Mouse (Mus musculus) spleen, adult 12 weeks (tissue): ENCODE measurements around the gene Olfr133.
"Not testable (repeated sequence)": the region's sequence is repeated elsewhere in the genome, so short reads cannot be mapped to it uniquely, and the experiment has no call there.

Experiments used
- DNase-seq: peaks from one replicate; pipeline ENCODE4 v3.0.0; 2022; ENCODE audit warnings: low spot score

The Olfr133 gene

DNA sequence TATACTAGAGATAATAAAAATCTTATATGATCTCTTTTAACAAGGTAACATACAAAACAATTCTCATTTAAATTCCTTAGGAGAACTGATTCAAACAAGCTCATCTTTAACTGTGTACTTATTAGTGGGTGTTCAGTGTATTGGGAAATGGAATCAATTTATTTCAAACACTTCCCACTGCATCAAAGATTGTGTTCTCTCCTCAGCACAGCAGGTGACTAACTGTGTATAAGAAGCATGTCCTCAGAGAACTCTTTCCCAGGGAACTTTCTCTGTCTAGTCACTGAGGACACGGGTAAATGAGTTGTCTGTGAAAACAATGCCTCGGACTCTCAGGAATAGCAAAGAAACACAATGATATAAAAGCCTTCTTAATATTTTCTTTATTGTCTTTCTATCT, at the start of gene Olfr133:
Gene Olfr133 (plus strand): TSS at position 301 of the 400 bp plus-strand sequence.
- no peak for DNase-seq

GRCm38 (mm10) chr17:38124199-38124598, 20.9 kb upstream of the Olfr133 start:
- not testable (repeated sequence) for DNase-seq

- not testable (repeated sequence) for DNase-seq
Measured at GRCm38 (mm10) chr17:38125371-38125770, 19.7 kb upstream of the Olfr133 start.

- DNase-seq = no peak
Measured at GRCm38 (mm10) chr17:38134426-38134825, 10.7 kb upstream of the Olfr133 start, which contains the start of gene Olfr132. Gene Olfr132, minus strand, starts transcription at chr17:38134526.

DNA sequence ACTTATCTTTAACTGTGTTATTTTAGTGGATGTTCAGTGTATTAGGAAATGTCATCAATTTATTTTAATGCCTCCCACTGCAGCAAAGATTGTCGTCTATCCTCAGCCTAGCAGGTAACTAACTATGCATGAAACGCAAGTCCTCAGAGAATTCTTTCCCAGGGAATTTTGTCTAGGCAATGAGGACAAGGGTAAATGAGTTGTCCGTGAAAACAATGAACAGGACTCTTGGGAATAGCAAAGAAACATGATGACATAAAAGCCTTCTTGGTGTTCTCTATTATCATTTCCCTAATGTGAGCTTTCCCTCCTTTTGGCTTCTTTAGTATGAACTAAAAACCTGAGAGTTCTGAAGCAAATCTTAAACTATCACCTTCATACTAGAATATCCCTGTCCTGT, 26.0 kb downstream of the Olfr133 start, which contains the start of gene Olfr134:
Gene Olfr134 (plus strand): TSS at position 301 of the 400 bp plus-strand sequence.
- no peak for DNase-seq
